Mouse (Mus musculus) retina, postnatal 1 day (tissue): Measurements from ENCODE around the gene Hps5.
"Not testable (repeated sequence)": the region's sequence is repeated elsewhere in the genome, so short reads cannot be mapped to it uniquely, and the experiment has no call there.

ENCODE experiments used
- DNase-seq: peaks from one replicate; pipeline ENCODE4 v3.0.0-alpha.2; 2012

Gene Hps5

GRCm38 (mm10) chr7:46795287-46796205 lies at the start of gene Hps5, which contains the start of gene Gtf2h1:
TSS of gene Hps5 (minus strand) at chr7:46796064.
TSS of gene Gtf2h1 (plus strand) at chr7:46796103.
- DNase-seq = peak; percentile 98

- peak; percentile 96 for DNase-seq
Observed at GRCm38 (mm10) chr7:46845211-46845977, 49.5 kb upstream of the Hps5 start.

GRCm38 (mm10) chr7:46843576-46843975 lies 47.7 kb upstream of the Hps5 start:
- no peak for DNase-seq

GRCm38 (mm10) chr7:46842278-46842677 lies 46.4 kb upstream of the Hps5 start:
- no peak for DNase-seq

GRCm38 (mm10) chr7:46840787-46841525 lies 45.1 kb upstream of the Hps5 start, which contains the start of gene Ldha:
TSS of gene Ldha (plus strand) at chr7:46841475.
- no peak for DNase-seq

GRCm38 (mm10) chr7:46840326-46840725 lies 44.5 kb upstream of the Hps5 start:
- DNase-seq = no peak

GRCm38 (mm10) chr7:46839861-46840260 lies 44.0 kb upstream of the Hps5 start:
- DNase-seq = no peak

- peak; percentile 77 for DNase-seq
Observed at GRCm38 (mm10) chr7:46839446-46839845, 43.6 kb upstream of the Hps5 start.

- DNase-seq = peak; percentile 86
Observed at GRCm38 (mm10) chr7:46838891-46839302, 43.0 kb upstream of the Hps5 start.

- peak; percentile 83 for DNase-seq
Observed at GRCm38 (mm10) chr7:46838104-46838671, 42.3 kb upstream of the Hps5 start.

- peak; percentile 87 for DNase-seq
Observed at GRCm38 (mm10) chr7:46837073-46837472, 41.2 kb upstream of the Hps5 start.

GRCm38 (mm10) chr7:46836357-46836756 lies 40.5 kb upstream of the Hps5 start:
- no peak for DNase-seq

- peak; percentile 83 for DNase-seq
Observed at GRCm38 (mm10) chr7:46834994-46835610, 39.2 kb upstream of the Hps5 start.

GRCm38 (mm10) chr7:46833670-46834255 lies 37.9 kb upstream of the Hps5 start:
- DNase-seq = no peak

- peak; percentile 39 for DNase-seq
Observed at GRCm38 (mm10) chr7:46833266-46833665, 37.4 kb upstream of the Hps5 start.

GRCm38 (mm10) chr7:46832112-46832810 lies 36.4 kb upstream of the Hps5 start:
- DNase-seq = not testable (repeated sequence)

GRCm38 (mm10) chr7:46831693-46832092 lies 35.8 kb upstream of the Hps5 start:
- no peak for DNase-seq

GRCm38 (mm10) chr7:46830799-46831590 lies 35.1 kb upstream of the Hps5 start:
- no peak for DNase-seq

- DNase-seq = no peak
Observed at GRCm38 (mm10) chr7:46829911-46830310, 34.0 kb upstream of the Hps5 start.

- DNase-seq = no peak
Observed at GRCm38 (mm10) chr7:46827803-46828184, 31.9 kb upstream of the Hps5 start.
